Mouse (Mus musculus): ENCODE measurements around the gene Tcn2. TPM values are rescaled to one million over a fixed set of nuclear protein-coding genes. Genes with fewer than 3 reads are reported as not detected.

Gene Tcn2
- polyA plus RNA-seq, 1 experiment: 16.4 TPM

GRCm38 (mm10) chr11:3878660-3879059, 53.3 kb downstream of the Tcn2 start:
- H3K79me2 ChIP-seq (ENCODE audit: control insufficient read depth, insufficient read depth): no peaks in the 10 kb centered on the region
- H3K4me3 ChIP-seq: no peak overlapping the region
- TF ChIP-seq MYOG (IDR thresholded peaks at IDR 0.05; ENCODE audit: control insufficient read depth in 1 of 3, insufficient read depth in 1 of 3, insufficient read length in 2 of 3, low read depth in 2 of 3): peak in 1 of 3 experiments; percentile 39
- no peak for TF ChIP-seq MAX (IDR thresholded peaks at IDR 0.05; ENCODE audit: low read depth)
- TF ChIP-seq TCF3 (IDR thresholded peaks at IDR 0.05; ENCODE audit: insufficient read length, low read depth): no peak
- TF ChIP-seq TCF12 (IDR thresholded peaks at IDR 0.05; ENCODE audit: insufficient read depth, poor library complexity, severe bottlenecking): no peak
- TF ChIP-seq POLR2A (IDR thresholded peaks at IDR 0.05; ENCODE audit: insufficient read length, low read depth): no peak
- no peak for TF ChIP-seq CEBPB (IDR thresholded peaks at IDR 0.05; ENCODE audit: insufficient read depth, poor library complexity, severe bottlenecking)
- TF ChIP-seq E2F4 (IDR thresholded peaks at IDR 0.05; ENCODE audit: insufficient read depth): no peak
- no peak for TF ChIP-seq POLR2AphosphoS2 (IDR thresholded peaks at IDR 0.05; ENCODE audit: insufficient read length, low read depth)
- peak; percentile 85 for TF ChIP-seq USF1 (IDR thresholded peaks at IDR 0.05; ENCODE audit: low read depth)
- TF ChIP-seq MYOD1 (IDR thresholded peaks at IDR 0.05; ENCODE audit: control insufficient read depth in 1 of 3, insufficient read length in 2 of 3, low read depth in 2 of 3): peak in 1 of 3 experiments; percentile 54
- no peak for TF ChIP-seq SRF (IDR thresholded peaks at IDR 0.05; ENCODE audit: control insufficient read depth, insufficient read length, low read depth)

GRCm38 (mm10) chr11:3876419-3876818, 55.5 kb downstream of the Tcn2 start:
- Histone ChIP-seq H3K27me3 (ENCODE audit: control insufficient read depth, insufficient read depth, insufficient read length) (no peaks in the 10 kb centered on the region), H3K79me2 (ENCODE audit: control insufficient read depth, insufficient read depth) (no peaks in the 10 kb centered on the region), H3K4me3 (no peak overlapping the region), H3ac (ENCODE audit: control insufficient read depth, insufficient read length) (no peak overlapping the region), H3K36me3 (ENCODE audit: control insufficient read depth, insufficient read depth) (no peaks in the 10 kb centered on the region), H3K4me2 (ENCODE audit: low read depth) (no peak overlapping the region)
- TF ChIP-seq USF1 (IDR thresholded peaks at IDR 0.05; ENCODE audit: low read depth) (no peak), REST (IDR thresholded peaks at IDR 0.05; ENCODE audit: insufficient read depth, insufficient read length) (no peak), MYOG (IDR thresholded peaks at IDR 0.05; ENCODE audit: control insufficient read depth in 1 of 3, insufficient read depth in 1 of 3, insufficient read length in 2 of 3, low read depth in 2 of 3) (no peak), SRF (IDR thresholded peaks at IDR 0.05; ENCODE audit: control insufficient read depth, insufficient read length, low read depth) (no peak), TCF12 (IDR thresholded peaks at IDR 0.05; ENCODE audit: insufficient read depth, poor library complexity, severe bottlenecking) (no peak), POLR2AphosphoS2 (IDR thresholded peaks at IDR 0.05; ENCODE audit: insufficient read length, low read depth) (no peak), MAX (IDR thresholded peaks at IDR 0.05; ENCODE audit: low read depth) (no peak), MYOD1 (IDR thresholded peaks at IDR 0.05; ENCODE audit: control insufficient read depth in 1 of 3, insufficient read length in 2 of 3, low read depth in 2 of 3) (no peak), E2F4 (IDR thresholded peaks at IDR 0.05; ENCODE audit: insufficient read depth) (no peak), CEBPB (IDR thresholded peaks at IDR 0.05; ENCODE audit: insufficient read depth, poor library complexity, severe bottlenecking) (no peak), TCF3 (IDR thresholded peaks at IDR 0.05; ENCODE audit: insufficient read length, low read depth) (no peak)

More at GRCm38 (mm10) chr11:3878660-3879059, 53.3 kb downstream of the Tcn2 start:
- no peak overlapping the region for H3K4me2 ChIP-seq (ENCODE audit: low read depth)
- H3K36me3 ChIP-seq (ENCODE audit: control insufficient read depth, insufficient read depth): no peaks in the 10 kb centered on the region
- H3K27me3 ChIP-seq (ENCODE audit: control insufficient read depth, insufficient read depth, insufficient read length): no peaks in the 10 kb centered on the region
- H3ac ChIP-seq (ENCODE audit: control insufficient read depth, insufficient read length): no peak overlapping the region

Other genes starting within 250 kb of the Tcn2 start
- 1.3 TPM for gene Osbp2, start 68.3 kb downstream of the Tcn2 start, polyA plus RNA-seq (2012; fragmentation: generic; extraction: Trizol)
- 1.3 TPM for gene 4921536K21Rik, start 37.1 kb downstream of the Tcn2 start, polyA plus RNA-seq (2012; fragmentation: generic; extraction: Trizol)
- gene Dusp18, start 36.9 kb downstream of the Tcn2 start, polyA plus RNA-seq (2012; fragmentation: generic; extraction: Trizol): 26.5 TPM
- gene Slc35e4, start 17.5 kb downstream of the Tcn2 start, polyA plus RNA-seq (2012; fragmentation: generic; extraction: Trizol): 69.6 TPM
- gene Pes1, start 31.8 kb upstream of the Tcn2 start, polyA plus RNA-seq (2012; fragmentation: generic; extraction: Trizol): 104 TPM
- 0.14 TPM for gene 4930556J24Rik, start 44.6 kb upstream of the Tcn2 start, polyA plus RNA-seq (2012; fragmentation: generic; extraction: Trizol)
- gene Gal3st1, start 51.5 kb upstream of the Tcn2 start, polyA plus RNA-seq (2012; fragmentation: generic; extraction: Trizol): not detected
- not detected for gene Sec14l4, start 99.3 kb upstream of the Tcn2 start, polyA plus RNA-seq (2012; fragmentation: generic; extraction: Trizol)
- gene Sec14l3, start 132.7 kb upstream of the Tcn2 start, polyA plus RNA-seq (2012; fragmentation: generic; extraction: Trizol): not detected
- 21.1 TPM for gene Mtfp1, start 163.3 kb upstream of the Tcn2 start, polyA plus RNA-seq (2012; fragmentation: generic; extraction: Trizol)
- gene Sec14l2, start 191.3 kb upstream of the Tcn2 start, polyA plus RNA-seq (2012; fragmentation: generic; extraction: Trizol): 10.9 TPM
- 18.1 TPM for gene Rnf215, start 203.0 kb upstream of the Tcn2 start, polyA plus RNA-seq (2012; fragmentation: generic; extraction: Trizol)
- gene Ccdc157, start 228.1 kb upstream of the Tcn2 start, polyA plus RNA-seq (2012; fragmentation: generic; extraction: Trizol): 5.6 TPM
- 47.0 TPM for gene Sf3a1, start 228.2 kb upstream of the Tcn2 start, polyA plus RNA-seq (2012; fragmentation: generic; extraction: Trizol)